ENCODE assay signal across 16 mouse cellular contexts in genomic region chr2:104299912-104300311, GRCm38 (mm10).
"Had no signal": no experiment of that assay in that cellular context is flagged by ENCODE, and none has a peak within 500 bp of the region (broad histone marks: within the 10 kb centered on the region; RNA-seq: fewer than 3 reads in every experiment).

No protein-coding gene starts in this region.

- H3K27ac ChIP-seq: heart, adult 2 months; heart, embryonic 13.5 days; heart, embryonic 15.5 days; hindbrain, embryonic 14.5 days; intestine, embryonic 15.5 days; layer of hippocampus, adult 2 months; limb, embryonic 10.5 days; limb, embryonic 12.5 days; liver, embryonic 13.5 days; liver, embryonic 15.5 days had no signal

- H3K4me2 ChIP-seq: heart, embryonic 11.5 days; heart, embryonic 13.5 days; heart, embryonic 15.5 days; hindbrain, embryonic 14.5 days; intestine, embryonic 15.5 days; limb, embryonic 12.5 days; liver, embryonic 11.5 days; liver, embryonic 13.5 days; liver, embryonic 15.5 days had no signal

- H3K4me1 ChIP-seq: heart, embryonic 13.5 days; heart, embryonic 15.5 days; intestine, embryonic 15.5 days; limb, embryonic 10.5 days; limb, embryonic 12.5 days; liver, embryonic 13.5 days; liver, embryonic 15.5 days had no signal

- H3K27me3 ChIP-seq: heart, embryonic 13.5 days; heart, embryonic 15.5 days; intestine, embryonic 15.5 days; limb, embryonic 12.5 days; liver, embryonic 13.5 days; liver, embryonic 15.5 days had no signal

- ATAC-seq: hindbrain, embryonic 16.5 days; inflammation-experienced regulatory T-cells, adult 6 months; intestine, embryonic 15.5 days; intestine, postnatal 0 days had no signal

- DNase-seq: heart, adult 11 months had no signal

- H3K4me3 ChIP-seq: heart, adult 2 months; heart, embryonic 13.5 days; heart, embryonic 15.5 days; intestine, embryonic 15.5 days; layer of hippocampus, adult 2 months; limb, embryonic 10.5 days; limb, embryonic 12.5 days; liver, embryonic 13.5 days; liver, embryonic 15.5 days had no signal

- H3K9me3 ChIP-seq: heart, embryonic 13.5 days; heart, embryonic 15.5 days; intestine, embryonic 15.5 days; limb, embryonic 10.5 days; limb, embryonic 12.5 days; liver, embryonic 13.5 days; liver, embryonic 15.5 days had no signal

- H3K9ac ChIP-seq: heart, embryonic 13.5 days; heart, embryonic 15.5 days; hindbrain, embryonic 14.5 days; intestine, embryonic 15.5 days; limb, embryonic 12.5 days; liver, embryonic 13.5 days; liver, embryonic 15.5 days had no signal

- H3K36me3 ChIP-seq: heart, embryonic 13.5 days; heart, embryonic 15.5 days; intestine, embryonic 15.5 days; limb, embryonic 10.5 days; limb, embryonic 12.5 days; liver, embryonic 13.5 days; liver, embryonic 15.5 days had no signal
